Mouse (Mus musculus) testis, adult 2 months (tissue): ENCODE measurements around the gene Mllt3. TPM values are rescaled to one million over a fixed set of nuclear protein-coding genes. Genes with fewer than 3 reads are reported as not detected.

Experiments
- H3K27ac ChIP-seq: fragments of 200-500 bp; 2 replicates; pipeline ENCODE4 v1.5.1; 2012; ENCODE audit warnings: low read depth, low read length; ENCODE audit not compliant: control insufficient read depth, insufficient read depth
- H3K27me3 ChIP-seq: fragments of 200-500 bp; 2 replicates; pipeline ENCODE4 v1.6.1; 2012; ENCODE audit warnings: mild to moderate bottlenecking, low read length, moderate library complexity; ENCODE audit not compliant: control insufficient read depth, insufficient read depth
- H3K36me3 ChIP-seq: fragments of 200-500 bp; 2 replicates; pipeline ENCODE4 v1.6.1; 2012; ENCODE audit warnings: mild to moderate bottlenecking, low read length; ENCODE audit not compliant: control insufficient read depth, insufficient read depth
- H3K4me1 ChIP-seq: fragments of 200-500 bp; 2 replicates; pipeline ENCODE4 v1.6.1; 2012; ENCODE audit warnings: low read length; ENCODE audit not compliant: control insufficient read depth, insufficient read depth
- H3K4me3 ChIP-seq: fragments of 200-500 bp; 2 replicates; pipeline ENCODE4 v1.5.1; 2012; ENCODE audit warnings: low read depth, mild to moderate bottlenecking, low read length, moderate library complexity, mixed read lengths; ENCODE audit not compliant: control insufficient read depth
- CTCF ChIP-seq: fragments of 200-500 bp; IDR thresholded peaks from 2 replicates; pipeline ENCODE4 v1.5.1; 2012; ENCODE audit warnings: low read depth, mild to moderate bottlenecking, inconsistent platforms, low read length, moderate library complexity; ENCODE audit not compliant: control insufficient read depth, insufficient read depth, insufficient replicate concordance
- POLR2A ChIP-seq: fragments of 200-500 bp; IDR thresholded peaks from 2 replicates; pipeline ENCODE4 v1.6.1; 2012; ENCODE audit warnings: low read depth, mild to moderate bottlenecking, inconsistent platforms, low read length, moderate library complexity; ENCODE audit not compliant: control insufficient read depth
- polyA plus RNA-seq: library from polyadenylated mRNA; depleted of rRNA; stranded (reverse); fragments of >200 nt; gene quantifications from 2 replicates; pipeline ENCODE4 v1.2.3, GENCODE M21; 2012

Mllt3 gene
- polyA plus RNA-seq, 1 experiment: 8.4 TPM

GRCm38 (mm10) chr4:87961872-87962271, 71.3 kb downstream of the Mllt3 start:
- no peaks in the 10 kb centered on the region for H3K4me1 ChIP-seq
- no peak for TF ChIP-seq CTCF
- no peak for TF ChIP-seq POLR2A

GRCm38 (mm10) chr4:87957852-87958251, 75.3 kb downstream of the Mllt3 start:
- TF ChIP-seq CTCF: no peak
- no peak for TF ChIP-seq POLR2A
- Histone ChIP-seq H3K4me3 (no peak overlapping the region), H3K27ac (no peak overlapping the region), H3K27me3 (no peaks in the 10 kb centered on the region), H3K4me1 (no peaks in the 10 kb centered on the region), H3K36me3 (no peaks in the 10 kb centered on the region)

More at GRCm38 (mm10) chr4:87961872-87962271, 71.3 kb downstream of the Mllt3 start:
- no peaks in the 10 kb centered on the region for H3K36me3 ChIP-seq
- H3K4me3 ChIP-seq: no peak overlapping the region
- no peaks in the 10 kb centered on the region for H3K27me3 ChIP-seq
- H3K27ac ChIP-seq: no peak overlapping the region

- Histone ChIP-seq H3K4me1 (no peaks in the 10 kb centered on the region), H3K27me3 (no peaks in the 10 kb centered on the region), H3K27ac (no peak overlapping the region), H3K36me3 (no peaks in the 10 kb centered on the region), H3K4me3 (no peak overlapping the region)
- TF ChIP-seq POLR2A: no peak
- no peak for TF ChIP-seq CTCF
Measured at GRCm38 (mm10) chr4:87957198-87957597, 76.0 kb downstream of the Mllt3 start.

GRCm38 (mm10) chr4:87955132-87955531, 78.0 kb downstream of the Mllt3 start:
- TF ChIP-seq CTCF (no peak), POLR2A (no peak)
- Histone ChIP-seq H3K4me1 (no peaks in the 10 kb centered on the region), H3K27me3 (no peaks in the 10 kb centered on the region), H3K27ac (no peak overlapping the region), H3K4me3 (no peak overlapping the region), H3K36me3 (no peaks in the 10 kb centered on the region)

GRCm38 (mm10) chr4:87954421-87955083, 78.6 kb downstream of the Mllt3 start:
- Histone ChIP-seq H3K27ac (no peak overlapping the region), H3K4me3 (no peak overlapping the region), H3K4me1 (no peaks in the 10 kb centered on the region), H3K27me3 (no peaks in the 10 kb centered on the region), H3K36me3 (no peaks in the 10 kb centered on the region)
- no peak for TF ChIP-seq CTCF

- no peaks in the 10 kb centered on the region for H3K36me3 ChIP-seq
- H3K27ac ChIP-seq: no peak overlapping the region
- no peaks in the 10 kb centered on the region for H3K27me3 ChIP-seq
Measured at GRCm38 (mm10) chr4:87953736-87954135, 79.4 kb downstream of the Mllt3 start.

GRCm38 (mm10) chr4:87953268-87953667, 79.9 kb downstream of the Mllt3 start:
- TF ChIP-seq POLR2A (no peak), CTCF (no peak)
- Histone ChIP-seq H3K27ac (no peak overlapping the region), H3K27me3 (no peaks in the 10 kb centered on the region), H3K36me3 (no peaks in the 10 kb centered on the region), H3K4me1 (no peaks in the 10 kb centered on the region), H3K4me3 (no peak overlapping the region)

More at GRCm38 (mm10) chr4:87953736-87954135, 79.4 kb downstream of the Mllt3 start:
- TF ChIP-seq POLR2A (no peak), CTCF (no peak)
- no peaks in the 10 kb centered on the region for H3K4me1 ChIP-seq
- no peak overlapping the region for H3K4me3 ChIP-seq
